Mouse (Mus musculus): ENCODE data around the gene Alkbh3. TPM values are rescaled to one million over a fixed set of nuclear protein-coding genes. Genes with fewer than 3 reads are reported as not detected.

The Alkbh3 gene
- total RNA-seq (2015; ENCODE audit: low replicate concordance) (16.9 and 23.6 TPM in 2 replicates), total RNA-seq (2017; ENCODE audit: low replicate concordance) (2.2 and 10.2 TPM in 2 replicates)

- peak; percentile 95 for ATAC-seq (replicated peaks; ENCODE audit: low FRiP score, poor library complexity, severe bottlenecking)
Measured at GRCm38 (mm10) chr2:94010335-94011291, at the start of gene Alkbh3. Gene Alkbh3, minus strand, starts transcription at chr2:94010807.

GRCm38 (mm10) chr2:94059459-94059858, 48.9 kb upstream of the Alkbh3 start:
- no peak for ATAC-seq (replicated peaks; ENCODE audit: low FRiP score, poor library complexity, severe bottlenecking)

GRCm38 (mm10) chr2:94054813-94055212, 44.2 kb upstream of the Alkbh3 start:
- ATAC-seq (replicated peaks; ENCODE audit: low FRiP score, poor library complexity, severe bottlenecking): no peak

GRCm38 (mm10) chr2:94051952-94052351, 41.3 kb upstream of the Alkbh3 start:
- no peak for ATAC-seq (replicated peaks; ENCODE audit: low FRiP score, poor library complexity, severe bottlenecking)

GRCm38 (mm10) chr2:94050901-94051300, 40.3 kb upstream of the Alkbh3 start:
- no peak for ATAC-seq (replicated peaks; ENCODE audit: low FRiP score, poor library complexity, severe bottlenecking)

- ATAC-seq (replicated peaks; ENCODE audit: low FRiP score, poor library complexity, severe bottlenecking): no peak
Measured at GRCm38 (mm10) chr2:94049471-94050176, 39.0 kb upstream of the Alkbh3 start.

GRCm38 (mm10) chr2:94048733-94049470, 38.3 kb upstream of the Alkbh3 start:
- ATAC-seq (replicated peaks; ENCODE audit: low FRiP score, poor library complexity, severe bottlenecking): no peak

GRCm38 (mm10) chr2:94048271-94048670, 37.7 kb upstream of the Alkbh3 start:
- no peak for ATAC-seq (replicated peaks; ENCODE audit: low FRiP score, poor library complexity, severe bottlenecking)

- no peak for ATAC-seq (replicated peaks; ENCODE audit: low FRiP score, poor library complexity, severe bottlenecking)
Measured at GRCm38 (mm10) chr2:94045411-94046090, 34.9 kb upstream of the Alkbh3 start.

- ATAC-seq (replicated peaks; ENCODE audit: low FRiP score, poor library complexity, severe bottlenecking): no peak
Measured at GRCm38 (mm10) chr2:94044174-94044573, 33.6 kb upstream of the Alkbh3 start.

GRCm38 (mm10) chr2:94043662-94044061, 33.1 kb upstream of the Alkbh3 start:
- no peak for ATAC-seq (replicated peaks; ENCODE audit: low FRiP score, poor library complexity, severe bottlenecking)

- no peak for ATAC-seq (replicated peaks; ENCODE audit: low FRiP score, poor library complexity, severe bottlenecking)
Measured at GRCm38 (mm10) chr2:94042461-94042860, 31.9 kb upstream of the Alkbh3 start.

- ATAC-seq (replicated peaks; ENCODE audit: low FRiP score, poor library complexity, severe bottlenecking): no peak
Measured at GRCm38 (mm10) chr2:94040391-94041125, 30.0 kb upstream of the Alkbh3 start.

- no peak for ATAC-seq (replicated peaks; ENCODE audit: low FRiP score, poor library complexity, severe bottlenecking)
Measured at GRCm38 (mm10) chr2:94035428-94036331, 25.1 kb upstream of the Alkbh3 start.

- ATAC-seq (replicated peaks; ENCODE audit: low FRiP score, poor library complexity, severe bottlenecking): no peak
Measured at GRCm38 (mm10) chr2:94030602-94031001, 20.0 kb upstream of the Alkbh3 start.

- no peak for ATAC-seq (replicated peaks; ENCODE audit: low FRiP score, poor library complexity, severe bottlenecking)
Measured at GRCm38 (mm10) chr2:94024637-94025036, 14.0 kb upstream of the Alkbh3 start.

- ATAC-seq (replicated peaks; ENCODE audit: low FRiP score, poor library complexity, severe bottlenecking): peak; percentile 82
Measured at GRCm38 (mm10) chr2:94002331-94002730, 8.3 kb downstream of the Alkbh3 start.

GRCm38 (mm10) chr2:94001918-94002317, 8.7 kb downstream of the Alkbh3 start:
- no peak for ATAC-seq (replicated peaks; ENCODE audit: low FRiP score, poor library complexity, severe bottlenecking)
